Mouse (Mus musculus) gastrocnemius, adult 2 months (tissue): ENCODE data around the gene Idh3a. TPM values are rescaled to one million over a fixed set of nuclear protein-coding genes. Genes with fewer than 3 reads are reported as not detected.
"Not testable (repeated sequence)": the region's sequence is repeated elsewhere in the genome, so short reads cannot be mapped to it uniquely, and the experiment has no call there.

Source experiments
- DNase-seq: peaks from one replicate; pipeline ENCODE4 v3.0.0; 2022
- H3K27ac ChIP-seq: fragments of 200-600 bp; 2 replicates; pipeline ENCODE4 v1.8.1; 2022; ENCODE audit warnings: mild to moderate bottlenecking
- H3K4me3 ChIP-seq: fragments of 200-600 bp; 2 replicates; pipeline ENCODE4 v1.8.1; 2022; ENCODE audit warnings: mild to moderate bottlenecking, moderate library complexity
- CTCF ChIP-seq: fragments of 200-600 bp; IDR thresholded peaks from 2 replicates; pipeline ENCODE4 v1.8.1; 2022; ENCODE audit warnings: antibody characterized with exemption, mild to moderate bottlenecking, moderate library complexity
- intact Hi-C: fragments of 180-260 bp; cut with DNase I; formaldehyde crosslinking; loops from one replicate; pipeline ENCODE4 v1.15.1; 2025
- total RNA-seq, 2 experiments: library from RNA; stranded (reverse); gene quantifications; 2 replicates each; pipeline ENCODE4 v1.2.3; 2021

The Idh3a gene
- total RNA-seq, 2 experiments from 2014 or later: 522 to 568 TPM

DNA sequence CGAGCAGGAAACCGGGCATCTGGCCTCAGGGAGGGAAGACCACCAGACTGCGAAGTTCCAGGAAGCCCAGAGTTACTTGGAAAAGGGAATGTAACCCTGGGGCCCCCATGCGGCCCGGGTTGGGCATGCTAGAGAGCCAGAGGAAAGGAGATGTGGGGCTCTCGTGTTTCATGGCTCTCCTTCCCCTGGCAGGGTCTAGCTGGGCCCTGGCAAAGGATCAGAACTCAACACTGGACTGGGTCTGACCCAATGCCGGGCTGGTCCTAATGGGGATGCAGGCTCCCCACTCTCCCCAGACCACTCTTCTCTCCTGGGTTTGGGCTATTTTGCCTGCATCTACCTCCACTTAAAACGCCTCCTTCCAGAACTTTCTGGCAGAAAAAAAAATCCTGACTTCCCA, 27.4 kb upstream of the Idh3a start:
- intact Hi-C loops: no loop called here
- TF ChIP-seq CTCF: no peak
- peak overlapping the region; percentile 83 for H3K4me3 ChIP-seq
- H3K27ac ChIP-seq: peak overlapping the region; percentile 92
- DNase-seq: peak; percentile 76

DNA sequence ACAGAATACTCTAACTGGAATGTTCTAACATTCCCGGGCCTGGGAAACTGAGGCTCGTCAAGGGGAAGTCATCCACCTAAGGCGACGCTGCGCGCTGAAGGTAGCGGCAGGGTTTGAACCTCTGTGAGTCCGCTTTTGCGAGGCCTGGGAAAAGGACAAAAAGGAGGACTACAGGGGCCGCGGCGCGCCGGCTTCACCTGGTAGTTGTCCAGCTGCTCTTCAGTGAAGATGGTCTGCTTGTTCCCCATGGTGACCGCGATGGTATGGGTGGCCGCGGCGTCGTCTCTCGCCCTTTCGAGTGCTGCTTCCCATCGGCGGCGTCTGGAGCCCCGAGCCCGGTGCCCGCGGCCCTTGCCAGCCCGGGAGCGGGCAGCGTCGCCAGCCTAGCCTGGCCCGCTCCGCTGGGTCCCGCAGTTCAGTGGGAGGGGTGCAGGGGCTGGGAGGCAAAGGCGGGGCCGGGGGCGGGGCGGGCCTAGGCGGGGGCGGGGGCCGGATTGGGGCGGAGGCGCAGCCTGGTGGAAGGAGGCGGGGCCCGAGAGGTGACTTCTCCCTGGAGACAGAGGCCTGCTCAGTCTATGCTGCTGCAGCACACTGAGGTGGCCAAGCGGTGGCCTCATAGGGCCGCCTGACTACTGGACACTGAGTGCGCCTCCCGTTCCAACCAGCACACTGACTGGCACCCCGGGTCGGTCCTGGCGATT, 26.2 kb upstream of the Idh3a start, which contains the start of gene Cib2:
Gene Cib2 (minus strand): TSS at position 448 of the 701 bp plus-strand sequence.
- H3K27ac ChIP-seq: peak within 1 kb of the TSS; percentile 92
- intact Hi-C loops: loop anchor here (2.0 kb wide), 3 partner anchors 27 to 45 kb away; partner anchors contain the start of gene Idh3a

DNA sequence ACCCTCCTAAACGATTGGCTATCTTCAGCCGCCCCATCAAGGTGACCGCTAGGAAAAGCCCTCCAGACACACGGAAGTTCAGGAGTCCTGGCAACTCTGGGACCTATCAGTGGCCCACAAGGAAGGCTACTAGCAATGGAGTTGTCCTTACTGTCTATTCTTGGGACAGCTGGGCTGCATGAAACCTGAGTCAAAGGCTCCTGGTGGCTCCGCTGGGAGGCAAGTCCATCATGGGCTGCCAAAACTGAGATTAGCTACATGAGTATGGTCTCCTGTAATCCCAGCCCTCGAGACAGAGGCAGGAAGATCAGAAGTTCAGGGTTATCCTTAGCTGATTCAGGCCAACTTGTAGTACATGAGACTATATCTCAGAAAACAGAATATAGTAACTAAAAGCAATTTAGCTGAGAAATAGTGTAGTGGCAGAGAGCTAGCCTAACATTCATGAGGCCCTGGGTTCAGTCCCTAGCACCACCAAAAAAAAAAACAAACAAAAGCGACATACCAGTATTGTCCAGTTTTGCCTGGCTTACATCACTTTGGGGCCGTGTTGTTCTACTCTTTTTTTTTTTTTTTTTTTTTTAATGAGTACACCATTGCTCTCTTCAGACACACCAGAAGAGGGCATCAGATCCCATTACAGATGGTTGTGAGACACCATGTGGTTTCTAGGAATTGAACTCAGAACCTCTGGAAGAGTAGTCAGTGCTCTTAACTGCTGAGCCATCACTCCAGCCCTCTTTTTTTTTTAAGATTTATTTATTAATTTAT, 25.1 kb upstream of the Idh3a start:
- intact Hi-C loops: loop anchor here (2.0 kb wide), 3 partner anchors 26 to 44 kb away; partner anchors contain the start of gene Idh3a
- TF ChIP-seq CTCF: 0 out of 2 replicates have a peak, but pooled peaks have one; percentile 0
- peak; percentile 75 for DNase-seq
- no peak overlapping the region; the same call in 1 of the 2 replicates for H3K4me3 ChIP-seq
- peak overlapping the region; percentile 92 for H3K27ac ChIP-seq

More for the DNA sequence above, 26.2 kb upstream of the Idh3a start, which contains the start of gene Cib2:
- H3K4me3 ChIP-seq: peak within 1 kb of the TSS; percentile 83
- peak; percentile 94 for DNase-seq
- peak; percentile 59 for TF ChIP-seq CTCF

DNA sequence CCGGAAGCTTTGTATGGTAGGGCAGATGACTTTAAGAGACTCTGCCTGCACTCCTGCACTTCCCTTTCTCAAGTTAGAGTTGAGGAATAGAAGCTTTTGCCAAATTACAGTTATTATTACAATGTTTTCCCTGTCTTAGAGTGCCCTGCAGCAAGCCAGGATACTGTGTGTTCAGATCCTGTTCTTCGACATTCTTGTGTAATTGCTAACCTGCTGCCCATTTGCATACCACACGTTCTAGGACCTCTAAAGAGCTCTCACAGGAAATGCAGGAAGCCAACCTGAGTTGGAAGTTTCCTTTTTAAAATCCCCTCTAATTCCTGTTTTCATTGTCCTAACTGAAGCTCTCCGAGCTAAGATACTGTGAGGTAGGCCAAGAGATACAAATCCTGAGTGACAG, 19.2 kb upstream of the Idh3a start:
- no peak for TF ChIP-seq CTCF
- intact Hi-C loops: no loop called here
- DNase-seq: no peak

DNA sequence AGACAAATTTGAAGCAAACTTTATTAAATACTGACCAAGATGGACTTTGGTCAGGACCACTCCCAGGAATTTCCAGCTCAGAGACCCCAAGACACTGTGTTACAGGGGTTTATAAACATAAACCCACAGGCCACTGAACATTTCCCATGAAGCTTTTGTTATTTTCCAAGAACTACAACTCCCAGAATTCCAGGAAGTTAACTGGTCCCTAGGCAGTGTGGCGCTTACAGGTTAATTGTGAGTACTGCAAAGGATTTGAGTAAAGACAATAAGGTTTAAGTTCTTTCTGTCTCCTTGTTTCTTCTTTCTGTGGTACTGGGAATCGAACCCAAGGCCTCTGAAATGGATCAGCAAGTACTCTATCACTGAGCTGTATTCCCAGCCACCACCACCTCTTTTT, 17.4 kb upstream of the Idh3a start:
- TF ChIP-seq CTCF: no peak
- Histone ChIP-seq H3K27ac (no peak overlapping the region), H3K4me3 (no peak overlapping the region)
- intact Hi-C loops: no loop called here
- no peak for DNase-seq

More for the DNA sequence above, 19.2 kb upstream of the Idh3a start:
- Histone ChIP-seq H3K4me3 (no peak overlapping the region), H3K27ac (no peak overlapping the region)

DNA sequence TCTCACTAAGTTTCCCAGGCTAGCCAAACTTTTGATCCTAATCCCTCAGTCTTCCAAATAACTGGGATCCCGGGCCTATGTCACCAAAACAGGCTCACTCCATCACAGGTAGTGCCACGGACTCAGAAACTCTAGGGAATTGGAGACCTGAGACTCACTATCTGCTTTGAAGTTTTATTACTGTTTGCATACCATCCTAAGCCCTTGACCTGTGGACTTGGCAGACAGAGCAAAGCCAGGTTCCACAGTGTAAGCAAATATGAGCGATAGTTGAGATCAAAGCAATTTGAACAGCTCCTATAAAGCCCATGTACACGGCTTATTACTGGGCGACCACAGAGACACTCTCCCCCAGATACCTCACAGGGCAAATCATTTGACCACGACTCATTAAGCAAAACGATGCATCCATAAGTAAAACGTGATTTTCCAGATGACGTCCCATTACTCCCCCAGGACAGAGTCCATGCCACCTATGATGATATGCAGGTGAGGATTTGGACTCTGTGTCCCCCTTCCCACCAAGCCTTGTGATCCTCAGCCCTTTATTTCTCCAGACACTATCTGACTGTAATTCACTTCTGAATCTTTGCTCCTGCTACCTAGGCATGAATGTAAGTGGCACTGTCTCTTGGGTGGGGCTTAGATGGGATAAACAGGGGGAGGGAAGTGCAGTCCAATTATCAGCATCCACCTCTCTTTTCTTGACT, 14.8 kb upstream of the Idh3a start:
- no peak for TF ChIP-seq CTCF
- intact Hi-C loops: no loop called here
- DNase-seq: no peak
- Histone ChIP-seq H3K4me3 (no peak overlapping the region), H3K27ac (no peak overlapping the region)

DNA sequence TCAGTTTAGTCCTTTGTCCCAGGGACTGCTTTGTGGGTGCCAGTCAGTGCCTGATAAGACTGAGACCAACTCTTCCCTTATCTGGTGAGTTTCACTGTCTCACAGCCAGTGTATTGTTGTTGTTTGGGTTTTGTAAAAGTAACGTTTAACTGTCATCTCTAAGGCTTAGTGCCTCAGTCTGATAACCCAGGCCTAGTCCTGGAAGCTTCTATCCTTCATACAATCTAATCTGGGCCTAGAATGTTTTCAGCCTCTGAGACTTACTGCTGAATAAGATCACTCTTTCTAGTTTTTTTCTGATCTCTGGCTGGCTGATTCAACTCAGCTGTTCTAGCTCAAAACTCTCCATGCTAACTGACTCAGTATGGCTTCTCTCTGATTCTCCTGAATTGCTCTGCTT, 2.4 kb upstream of the Idh3a start:
- DNase-seq: no peak
- intact Hi-C loops: no loop called here
- no peak for TF ChIP-seq CTCF
- Histone ChIP-seq H3K4me3 (no peak overlapping the region), H3K27ac (no peak overlapping the region)

DNA sequence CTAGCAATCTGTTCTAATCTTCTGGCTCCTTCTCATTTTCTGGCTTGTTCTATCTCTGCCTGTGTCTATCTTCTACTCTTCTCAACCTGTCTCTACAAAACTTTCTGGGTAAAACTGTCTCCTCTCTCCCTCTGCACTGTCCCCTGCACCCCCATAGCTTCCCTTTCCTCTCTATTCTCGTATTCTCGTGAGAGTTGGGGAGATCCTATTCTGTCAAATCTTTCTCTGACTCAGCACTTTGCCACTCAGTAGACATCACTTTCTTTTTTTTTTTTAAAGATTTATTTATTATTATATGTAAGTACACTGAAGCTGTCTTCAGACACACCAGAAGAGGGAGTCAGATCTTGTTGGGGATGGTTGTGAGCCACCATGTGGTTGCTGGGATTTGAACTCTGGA, 2.0 kb upstream of the Idh3a start:
- intact Hi-C loops, DNase-seq, H3K4me3 ChIP-seq, H3K27ac ChIP-seq: not testable (repeated sequence)

DNA sequence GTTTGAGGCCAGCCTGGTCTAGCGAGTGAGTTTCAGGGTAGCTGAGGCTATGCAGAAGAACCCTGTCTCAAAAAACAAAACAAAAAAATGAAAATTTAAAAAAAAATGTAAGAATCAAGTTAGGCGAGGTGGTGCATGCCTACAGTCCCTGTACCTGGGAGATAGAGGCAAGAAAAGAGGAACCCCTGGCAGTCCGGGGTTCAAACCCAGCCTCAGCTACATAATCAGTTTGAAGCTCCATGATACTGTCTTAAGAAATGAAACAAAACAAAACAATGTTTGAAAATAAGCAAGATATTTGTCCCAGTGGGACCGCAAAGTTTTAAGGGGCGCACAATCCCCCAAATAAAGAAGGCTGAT, 315 bp upstream of the Idh3a start:
- H3K4me3 ChIP-seq: peak overlapping the region; percentile 80
- intact Hi-C loops: loop anchor here (2.0 kb wide), 1 partner anchor 25 kb away; the partner anchor contains the start of gene Cib2
- no peak for DNase-seq
- TF ChIP-seq CTCF: no peak
- H3K27ac ChIP-seq: peak overlapping the region; percentile 64

DNA sequence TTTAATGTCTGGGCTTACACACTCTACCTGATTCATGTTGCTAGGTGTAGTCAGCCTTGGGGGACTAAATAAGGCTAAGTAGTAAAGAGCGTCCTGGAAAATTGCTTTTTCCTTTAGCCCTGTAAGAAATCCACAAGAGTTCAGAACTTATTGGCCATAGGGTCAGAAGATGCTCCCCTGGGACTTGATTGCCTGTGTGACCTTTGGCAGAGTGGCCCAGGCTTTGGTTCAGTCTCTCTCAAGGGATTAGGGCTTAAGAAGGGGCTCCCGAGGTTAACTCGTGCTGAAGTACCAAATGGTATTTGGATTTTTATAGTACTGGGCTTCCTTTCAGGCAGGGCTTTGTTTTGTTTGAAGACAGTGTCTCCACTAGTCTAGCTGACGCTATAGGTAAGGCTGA, 1.7 kb downstream of the Idh3a start:
- no peak for TF ChIP-seq CTCF
- intact Hi-C loops: loop anchor here (2.0 kb wide), 1 partner anchor 27 kb away; the partner anchor contains the start of gene Cib2
- Histone ChIP-seq H3K27ac (peak overlapping the region; percentile 94), H3K4me3 (peak overlapping the region; percentile 80)
- no peak for DNase-seq

DNA sequence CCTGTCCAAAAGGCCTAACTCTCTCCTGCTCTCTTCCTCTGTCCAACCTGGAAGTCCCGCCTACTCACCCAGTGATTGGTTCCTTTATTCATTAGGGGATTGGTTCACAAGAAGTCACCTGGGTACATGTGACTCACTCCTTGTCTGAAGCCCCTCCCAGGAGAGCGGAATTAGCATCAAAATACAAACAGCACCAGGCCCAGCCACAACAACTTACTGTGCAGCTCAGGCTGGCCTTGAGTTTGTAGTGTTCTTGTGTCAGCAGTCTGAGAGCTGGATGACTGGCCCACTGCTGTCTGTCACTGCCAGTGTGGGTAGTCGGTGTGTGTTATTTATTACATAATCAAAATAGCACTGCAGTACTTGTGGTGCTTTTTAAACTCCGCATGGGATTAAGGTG, 7.5 kb downstream of the Idh3a start:
- intact Hi-C loops: not testable (repeated sequence)
- peak; percentile 44 for DNase-seq
- H3K27ac ChIP-seq: peak overlapping the region; percentile 96
- peak overlapping the region; percentile 65; the same call in 1 of the 2 replicates for H3K4me3 ChIP-seq

DNA sequence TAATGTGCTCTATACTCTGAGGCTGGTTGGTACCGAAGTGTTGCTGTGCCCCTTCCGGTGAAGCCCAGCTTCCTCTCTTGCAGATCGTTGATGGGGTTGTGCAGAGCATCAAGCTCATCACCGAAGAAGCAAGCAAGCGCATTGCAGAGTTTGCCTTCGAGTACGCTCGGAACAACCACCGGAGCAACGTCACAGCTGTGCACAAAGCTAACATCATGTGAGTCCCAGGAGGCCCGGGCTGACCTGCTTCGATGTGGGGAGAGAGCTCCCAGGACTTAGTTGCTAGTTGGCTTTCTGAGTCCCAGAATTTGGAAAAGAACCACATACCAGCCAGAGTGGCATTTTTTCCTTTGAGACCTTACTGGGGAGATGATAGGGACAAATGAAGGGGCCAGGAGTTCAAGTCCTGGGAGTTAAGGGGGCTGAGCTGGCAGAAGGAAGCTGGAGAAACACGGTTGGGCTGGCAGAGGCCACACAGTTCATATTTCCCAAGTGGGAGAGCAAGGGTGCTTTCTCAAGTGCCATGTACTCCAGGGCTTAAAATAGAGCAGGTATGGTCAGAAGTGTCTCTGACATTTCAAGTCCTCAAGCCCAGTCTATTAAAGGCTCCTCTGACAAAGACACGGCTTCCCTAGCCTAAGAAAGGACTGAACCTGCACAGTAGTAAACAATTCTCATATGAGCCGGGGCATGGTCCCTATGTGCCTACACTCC, 10.8 kb downstream of the Idh3a start:
- Histone ChIP-seq H3K4me3 (peak overlapping the region; percentile 65), H3K27ac (peak overlapping the region; percentile 96)
- DNase-seq: peak; percentile 74
- intact Hi-C loops: loop anchor here (2.0 kb wide), 1 partner anchor 36 kb away; the partner anchor contains the start of gene Cib2
- TF ChIP-seq CTCF: no peak
